Mouse (Mus musculus): ENCODE data around the gene Mcm5. TPM values are rescaled to one million over a fixed set of nuclear protein-coding genes. Genes with fewer than 3 reads are reported as not detected.

Gene Mcm5
- polyA plus RNA-seq, 1 experiment from 2014 or later = 106 TPM

DNA sequence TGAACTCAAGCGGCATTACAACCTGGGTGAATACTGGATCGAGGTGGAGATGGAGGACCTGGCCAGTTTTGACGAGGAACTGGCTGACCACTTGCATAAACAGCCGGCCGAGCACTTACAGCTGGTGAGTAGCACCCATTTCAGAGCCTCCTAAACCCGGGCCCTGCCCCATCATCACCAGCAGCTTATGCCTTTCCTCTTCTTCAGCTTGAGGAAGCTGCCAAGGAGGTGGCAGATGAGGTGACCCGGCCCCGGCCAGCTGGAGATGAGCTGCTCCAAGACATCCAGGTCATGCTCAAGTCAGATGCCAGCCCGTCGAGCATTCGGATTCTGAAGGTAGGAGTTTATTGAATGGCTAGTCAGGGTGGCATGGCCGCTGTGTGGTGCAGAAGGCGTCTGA is 724 bp downstream of the Mcm5 start:
- no peaks in the 10 kb centered on the region for H3K9me3 ChIP-seq (ENCODE audit: control insufficient read depth, low read length)
- H3K27me3 ChIP-seq (replicated peaks; ENCODE audit: control insufficient read depth, insufficient read depth, low read length) = no peaks in the 10 kb centered on the region
- peaks cover 44% of the 10 kb centered on the region for H3K36me3 ChIP-seq (ENCODE audit: control insufficient read depth, insufficient read depth, low read length)
- WGBS = 12% methylated on average over 13 of the region's 13 CpGs
- DNase-seq (ENCODE audit: low spot score) (no peak), ATAC-seq (ENCODE audit: low read depth) (no peak)
- H3K4me3 ChIP-seq (ENCODE audit: low read depth, low read length) = peak overlapping the region; percentile 72
- peaks cover 10% of the 10 kb centered on the region for H3K4me1 ChIP-seq (ENCODE audit: control insufficient read depth, insufficient read depth, low read length)
- H3K9ac ChIP-seq (ENCODE audit: low read depth, low read length) = peak overlapping the region; percentile 80
- H3K4me2 ChIP-seq (ENCODE audit: low read depth, low read length) = peak overlapping the region; percentile 77
- H3K27ac ChIP-seq (replicated peaks; ENCODE audit: low read depth, low read length) = no peak overlapping the region

DNA sequence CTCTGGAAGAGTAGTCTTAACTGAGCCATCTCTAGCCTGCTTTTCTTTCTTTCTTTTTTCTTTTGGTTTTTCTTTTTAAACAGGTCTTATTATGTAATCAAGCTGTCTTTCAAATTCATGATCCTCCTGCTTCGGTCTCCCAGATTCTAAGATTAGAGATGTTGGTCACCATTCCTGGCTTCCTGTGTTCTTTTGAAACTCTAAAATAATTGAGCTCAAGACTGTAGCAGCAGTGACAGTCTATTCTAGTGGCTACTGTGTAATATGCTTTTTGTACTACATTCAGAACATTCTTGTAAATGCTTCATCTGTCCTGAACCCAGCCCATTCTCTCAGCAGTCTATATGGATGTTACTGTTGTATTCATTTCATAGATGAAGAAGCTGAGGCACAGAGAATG is 9.1 kb downstream of the Mcm5 start:
- no peak overlapping the region for H3K9ac ChIP-seq (ENCODE audit: low read depth, low read length)
- peaks cover 99% of the 10 kb centered on the region for H3K36me3 ChIP-seq (ENCODE audit: control insufficient read depth, insufficient read depth, low read length)
- WGBS = 97% methylated on average over 1 of the region's 1 CpGs
- no peaks in the 10 kb centered on the region for H3K27me3 ChIP-seq (replicated peaks; ENCODE audit: control insufficient read depth, insufficient read depth, low read length)
- H3K4me2 ChIP-seq (ENCODE audit: low read depth, low read length) = no peak overlapping the region
- no peak overlapping the region for H3K4me3 ChIP-seq (ENCODE audit: low read depth, low read length)
- no peaks in the 10 kb centered on the region for H3K9me3 ChIP-seq (ENCODE audit: control insufficient read depth, low read length)
- no peak overlapping the region for H3K27ac ChIP-seq (replicated peaks; ENCODE audit: low read depth, low read length)
- DNase-seq (ENCODE audit: low spot score) = no peak
- ATAC-seq (ENCODE audit: low read depth) = no peak
- no peaks in the 10 kb centered on the region for H3K4me1 ChIP-seq (ENCODE audit: control insufficient read depth, insufficient read depth, low read length)

DNA sequence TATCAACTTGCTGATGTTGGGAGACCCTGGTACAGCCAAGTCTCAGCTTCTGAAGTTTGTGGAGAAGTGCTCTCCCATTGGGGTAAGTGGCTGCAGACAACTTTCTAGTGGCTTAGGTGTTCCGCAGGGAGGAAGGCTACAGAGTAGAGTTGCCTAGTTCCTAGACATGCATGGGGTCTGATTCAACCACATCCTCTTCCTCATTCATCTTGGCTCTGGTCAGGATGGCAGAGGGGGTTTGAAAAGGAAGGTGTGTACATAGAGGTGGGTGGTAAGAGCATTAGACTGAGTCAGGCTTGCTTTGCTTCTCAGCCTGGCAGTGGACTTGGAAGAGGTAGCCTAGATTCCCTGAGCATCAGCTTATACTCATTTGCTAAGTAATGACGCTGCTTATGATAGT is 9.9 kb downstream of the Mcm5 start:
- ATAC-seq (ENCODE audit: low read depth) (no peak), DNase-seq (ENCODE audit: low spot score) (no peak)
- Histone ChIP-seq H3K4me1 (ENCODE audit: control insufficient read depth, insufficient read depth, low read length) (no peaks in the 10 kb centered on the region), H3K36me3 (ENCODE audit: control insufficient read depth, insufficient read depth, low read length) (peaks cover 99% of the 10 kb centered on the region), H3K4me3 (ENCODE audit: low read depth, low read length) (no peak overlapping the region), H3K27ac (replicated peaks; ENCODE audit: low read depth, low read length) (no peak overlapping the region), H3K27me3 (replicated peaks; ENCODE audit: control insufficient read depth, insufficient read depth, low read length) (no peaks in the 10 kb centered on the region), H3K4me2 (ENCODE audit: low read depth, low read length) (no peak overlapping the region), H3K9me3 (ENCODE audit: control insufficient read depth, low read length) (no peaks in the 10 kb centered on the region), H3K9ac (ENCODE audit: low read depth, low read length) (no peak overlapping the region)
- WGBS = 94% methylated on average over 2 of the region's 2 CpGs

DNA sequence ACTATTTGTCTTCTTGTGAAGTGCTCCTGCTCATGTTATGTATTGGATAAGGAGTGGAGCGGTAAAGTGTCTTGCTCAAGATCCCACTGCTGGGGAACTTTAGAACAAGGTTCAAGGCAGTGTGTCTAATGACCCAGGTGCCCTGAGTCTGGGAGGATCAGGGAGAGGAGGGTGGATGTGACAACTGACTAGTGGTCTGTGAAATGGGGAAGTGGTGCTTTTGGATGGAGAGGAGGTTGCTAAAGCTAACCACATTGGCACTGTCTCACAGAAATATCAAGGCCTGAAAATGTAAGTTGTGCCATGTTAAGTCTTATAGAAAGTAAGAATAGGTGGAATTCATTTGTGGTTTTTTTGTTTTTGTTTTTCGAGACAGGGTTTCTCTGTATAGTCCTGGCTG is 10.4 kb downstream of the Mcm5 start:
- no peak overlapping the region for H3K27ac ChIP-seq (replicated peaks; ENCODE audit: low read depth, low read length)
- DNase-seq (ENCODE audit: low spot score) (no peak), ATAC-seq (ENCODE audit: low read depth) (no peak)
- H3K4me3 ChIP-seq (ENCODE audit: low read depth, low read length) = no peak overlapping the region
- H3K36me3 ChIP-seq (ENCODE audit: control insufficient read depth, insufficient read depth, low read length) = peaks cover 99% of the 10 kb centered on the region
- H3K4me2 ChIP-seq (ENCODE audit: low read depth, low read length) = no peak overlapping the region
- H3K4me1 ChIP-seq (ENCODE audit: control insufficient read depth, insufficient read depth, low read length) = no peaks in the 10 kb centered on the region
- H3K9ac ChIP-seq (ENCODE audit: low read depth, low read length) = no peak overlapping the region
- WGBS = 91% methylated on average over 2 of the region's 2 CpGs
- H3K9me3 ChIP-seq (ENCODE audit: control insufficient read depth, low read length) = no peaks in the 10 kb centered on the region
- H3K27me3 ChIP-seq (replicated peaks; ENCODE audit: control insufficient read depth, insufficient read depth, low read length) = no peaks in the 10 kb centered on the region

DNA sequence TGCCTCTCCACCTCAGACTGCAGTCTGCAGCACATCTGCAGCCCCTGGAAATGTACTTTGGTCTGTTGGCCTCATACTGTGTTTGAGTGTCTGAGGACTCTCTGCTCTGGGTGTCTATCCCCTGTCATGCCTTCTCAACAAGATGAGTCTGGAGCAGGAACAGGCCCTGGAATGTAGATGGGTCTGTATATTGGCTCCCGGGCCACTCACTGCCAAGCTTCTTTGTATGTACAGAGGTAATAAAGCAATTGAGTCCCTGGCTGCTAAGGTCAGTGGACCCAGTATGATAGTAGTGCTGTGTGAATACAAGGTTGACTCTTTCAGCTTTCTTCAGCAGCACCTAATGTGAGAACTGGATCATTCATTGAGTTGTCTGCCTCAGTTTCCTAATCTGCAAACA is 18.0 kb downstream of the Mcm5 start:
- Histone ChIP-seq H3K27ac (replicated peaks; ENCODE audit: low read depth, low read length) (no peak overlapping the region), H3K4me1 (ENCODE audit: control insufficient read depth, insufficient read depth, low read length) (no peaks in the 10 kb centered on the region), H3K4me2 (ENCODE audit: low read depth, low read length) (no peak overlapping the region), H3K4me3 (ENCODE audit: low read depth, low read length) (no peak overlapping the region), H3K9ac (ENCODE audit: low read depth, low read length) (no peak overlapping the region), H3K9me3 (ENCODE audit: control insufficient read depth, low read length) (no peaks in the 10 kb centered on the region), H3K27me3 (replicated peaks; ENCODE audit: control insufficient read depth, insufficient read depth, low read length) (no peaks in the 10 kb centered on the region), H3K36me3 (ENCODE audit: control insufficient read depth, insufficient read depth, low read length) (peaks cover 69% of the 10 kb centered on the region)
- ATAC-seq (ENCODE audit: low read depth) (no peak), DNase-seq (ENCODE audit: low spot score) (no peak)
- WGBS = 96% methylated on average over 1 of the region's 1 CpGs

DNA sequence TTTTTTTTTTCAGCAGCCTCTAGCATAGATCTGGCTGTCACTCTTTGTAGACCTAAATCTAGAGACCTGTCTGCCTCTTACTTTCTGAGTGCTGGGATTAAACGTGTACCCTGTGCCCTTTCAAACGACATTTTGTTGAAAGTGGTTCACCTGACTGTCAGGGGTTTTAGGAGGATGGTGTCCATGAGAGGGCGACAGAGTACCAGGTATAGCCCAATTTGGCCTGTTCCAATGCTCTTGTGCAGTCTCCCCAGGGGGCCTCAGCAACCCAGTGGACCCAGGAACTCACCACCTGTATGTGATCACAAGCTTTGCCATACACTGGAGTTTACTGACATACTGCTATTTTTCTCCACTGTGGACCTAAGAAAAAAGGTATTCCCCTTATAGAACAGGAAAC is 23.1 kb downstream of the Mcm5 start:
- Histone ChIP-seq H3K9me3 (ENCODE audit: control insufficient read depth, low read length) (no peaks in the 10 kb centered on the region), H3K4me2 (ENCODE audit: low read depth, low read length) (no peak overlapping the region), H3K9ac (ENCODE audit: low read depth, low read length) (no peak overlapping the region), H3K4me3 (ENCODE audit: low read depth, low read length) (no peak overlapping the region), H3K36me3 (ENCODE audit: control insufficient read depth, insufficient read depth, low read length) (peaks cover 19% of the 10 kb centered on the region), H3K4me1 (ENCODE audit: control insufficient read depth, insufficient read depth, low read length) (no peaks in the 10 kb centered on the region), H3K27me3 (replicated peaks; ENCODE audit: control insufficient read depth, insufficient read depth, low read length) (no peaks in the 10 kb centered on the region), H3K27ac (replicated peaks; ENCODE audit: low read depth, low read length) (no peak overlapping the region)
- peak; percentile 38 for DNase-seq (ENCODE audit: low spot score)
- WGBS = 8% methylated on average over 3 of the region's 3 CpGs
- no peak for ATAC-seq (ENCODE audit: low read depth)

DNA sequence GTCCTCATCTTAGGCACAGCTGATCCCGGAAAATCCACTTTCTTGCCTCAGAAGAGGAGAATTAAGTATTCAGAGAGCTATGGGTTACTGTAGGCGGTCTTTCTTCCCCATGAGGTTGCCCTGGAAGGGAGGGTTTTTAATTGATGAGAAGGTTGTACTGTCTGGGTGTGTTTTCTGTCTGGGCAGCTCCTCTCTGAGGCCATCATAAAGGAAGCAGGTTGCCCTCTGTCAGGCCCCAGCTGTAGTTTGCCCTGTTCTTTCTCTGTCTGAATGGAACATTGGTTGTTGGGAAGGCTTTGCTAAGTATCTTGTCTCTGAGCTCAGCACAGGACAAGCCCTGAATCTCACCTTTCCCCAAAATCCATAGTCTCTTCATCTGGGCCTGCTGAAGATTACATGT is 24.0 kb downstream of the Mcm5 start:
- Histone ChIP-seq H3K27me3 (replicated peaks; ENCODE audit: control insufficient read depth, insufficient read depth, low read length) (no peaks in the 10 kb centered on the region), H3K9ac (ENCODE audit: low read depth, low read length) (no peak overlapping the region), H3K9me3 (ENCODE audit: control insufficient read depth, low read length) (no peaks in the 10 kb centered on the region), H3K4me2 (ENCODE audit: low read depth, low read length) (no peak overlapping the region), H3K4me3 (ENCODE audit: low read depth, low read length) (no peak overlapping the region), H3K36me3 (ENCODE audit: control insufficient read depth, insufficient read depth, low read length) (peaks cover 11% of the 10 kb centered on the region), H3K4me1 (ENCODE audit: control insufficient read depth, insufficient read depth, low read length) (no peaks in the 10 kb centered on the region), H3K27ac (replicated peaks; ENCODE audit: low read depth, low read length) (no peak overlapping the region)
- ATAC-seq (ENCODE audit: low read depth) (no peak), DNase-seq (ENCODE audit: low spot score) (no peak)
- 78% methylated on average over 2 of the region's 2 CpGs for WGBS

DNA sequence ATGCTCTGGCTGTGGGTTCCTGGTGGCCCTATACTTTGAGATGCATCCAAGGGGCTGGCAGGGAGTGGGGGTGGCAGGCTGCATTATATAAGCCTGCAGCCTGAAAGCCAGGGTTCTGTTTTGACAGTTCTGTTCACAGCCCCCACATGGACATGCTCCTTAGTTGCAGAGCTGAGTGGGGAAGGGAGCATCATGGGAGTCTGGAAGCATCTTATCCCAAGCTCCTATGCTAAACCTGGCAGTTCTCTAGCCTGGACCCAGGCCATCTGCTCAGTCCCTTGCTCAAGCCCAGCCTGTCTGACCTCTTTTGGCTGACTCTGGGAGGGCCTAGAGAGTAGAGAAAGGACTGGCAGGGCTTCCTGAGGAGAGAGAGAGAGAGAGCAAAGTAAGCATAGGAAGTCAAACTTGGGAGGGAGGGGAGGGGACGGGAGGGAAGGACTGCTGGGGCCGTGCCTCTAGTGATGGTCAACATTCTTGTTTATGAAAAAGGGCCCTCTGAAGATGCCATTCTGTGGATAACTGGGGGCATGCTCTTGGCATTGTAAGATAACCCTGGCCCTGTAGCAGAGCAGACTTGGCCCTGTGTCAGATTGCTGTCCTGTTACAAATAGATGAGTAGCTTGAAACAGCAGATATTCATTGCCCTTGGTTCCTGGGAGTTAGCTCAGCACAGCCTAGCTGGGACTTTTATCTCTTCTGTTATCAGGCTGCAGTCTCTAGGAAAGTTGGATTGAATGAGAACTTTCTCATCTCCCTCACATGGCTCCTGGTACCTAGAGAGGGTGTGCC is 25.4 kb downstream of the Mcm5 start:
- no peaks in the 10 kb centered on the region for H3K4me1 ChIP-seq (ENCODE audit: control insufficient read depth, insufficient read depth, low read length)
- H3K9ac ChIP-seq (ENCODE audit: low read depth, low read length) = no peak overlapping the region
- ATAC-seq (ENCODE audit: low read depth) (no peak), DNase-seq (ENCODE audit: low spot score) (peak; percentile 5)
- no peaks in the 10 kb centered on the region for H3K9me3 ChIP-seq (ENCODE audit: control insufficient read depth, low read length)
- H3K36me3 ChIP-seq (ENCODE audit: control insufficient read depth, insufficient read depth, low read length) = no peaks in the 10 kb centered on the region
- WGBS = 65% methylated on average over 2 of the region's 2 CpGs
- no peaks in the 10 kb centered on the region for H3K27me3 ChIP-seq (replicated peaks; ENCODE audit: control insufficient read depth, insufficient read depth, low read length)
- no peak overlapping the region for H3K4me3 ChIP-seq (ENCODE audit: low read depth, low read length)
- H3K4me2 ChIP-seq (ENCODE audit: low read depth, low read length) = no peak overlapping the region
- no peak overlapping the region for H3K27ac ChIP-seq (replicated peaks; ENCODE audit: low read depth, low read length)

DNA sequence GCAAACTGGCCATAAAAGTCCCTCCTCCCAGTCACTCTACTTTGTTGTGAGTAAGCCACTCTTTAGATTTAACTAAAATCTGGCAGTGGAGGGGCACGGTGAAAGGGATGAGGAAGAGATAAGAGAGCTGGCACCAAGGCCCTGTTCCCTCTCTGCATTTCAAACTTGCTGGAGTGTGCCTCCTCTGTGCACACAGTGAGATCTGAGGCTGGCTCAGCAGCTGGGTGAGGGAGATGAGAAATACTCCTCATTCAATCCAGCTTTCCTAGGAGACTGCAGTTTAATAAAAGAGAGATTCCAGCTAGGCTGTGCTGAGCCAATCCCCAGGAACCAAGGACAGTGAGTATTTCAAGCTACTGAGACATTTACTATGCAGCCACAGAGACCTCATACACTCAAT is 26.4 kb downstream of the Mcm5 start:
- DNase-seq (ENCODE audit: low spot score) (no peak), ATAC-seq (ENCODE audit: low read depth) (no peak)
- Histone ChIP-seq H3K27me3 (replicated peaks; ENCODE audit: control insufficient read depth, insufficient read depth, low read length) (no peaks in the 10 kb centered on the region), H3K9ac (ENCODE audit: low read depth, low read length) (no peak overlapping the region), H3K27ac (replicated peaks; ENCODE audit: low read depth, low read length) (no peak overlapping the region), H3K4me3 (ENCODE audit: low read depth, low read length) (no peak overlapping the region), H3K9me3 (ENCODE audit: control insufficient read depth, low read length) (no peaks in the 10 kb centered on the region), H3K4me2 (ENCODE audit: low read depth, low read length) (no peak overlapping the region), H3K36me3 (ENCODE audit: control insufficient read depth, insufficient read depth, low read length) (no peaks in the 10 kb centered on the region), H3K4me1 (ENCODE audit: control insufficient read depth, insufficient read depth, low read length) (no peaks in the 10 kb centered on the region)
- 68% methylated on average over 1 of the region's 1 CpGs for WGBS

Measured in embryonic facial prominence, embryonic 14.5 days (tissue).